Mouse (Mus musculus) liver, postnatal 0 days (tissue): Measurements from ENCODE around the gene Mthfsl. TPM values are rescaled to one million over a fixed set of nuclear protein-coding genes. Genes with fewer than 3 reads are reported as not detected.
"Not testable (repeated sequence)": the region's sequence is repeated elsewhere in the genome, so short reads cannot be mapped to it uniquely, and the experiment has no call there.

Experiments used
- ATAC-seq: fragments of 200-750 bp; cut with Nextera tagmentation; 2 replicates; pipeline ENCODE4 v1.8.0; 2017; ENCODE audit warnings: mild to moderate bottlenecking, moderate library complexity
- DNase-seq: peaks from one replicate; pipeline ENCODE4 v3.0.0-alpha.2; 2016
- H3K27ac ChIP-seq: fragments of 300-500 bp; sonication (generic); 2 replicates; pipeline ENCODE4 v1.5.1; 2014; ENCODE audit warnings: antibody characterized with exemption, moderate library complexity, mild to moderate bottlenecking, low read depth
- H3K27me3 ChIP-seq: fragments of 300-500 bp; sonication (generic); 2 replicates; pipeline ENCODE4 v1.6.1; 2014; ENCODE audit warnings: low read length, control low read depth, mixed read lengths; ENCODE audit not compliant: insufficient read depth
- H3K36me3 ChIP-seq: fragments of 300-500 bp; sonication (generic); replicated peaks from 2 replicates; pipeline ENCODE4 v1.6.1; 2014; ENCODE audit warnings: mild to moderate bottlenecking, control low read depth, low read length, moderate library complexity, mixed read lengths; ENCODE audit not compliant: insufficient read depth
- H3K4me1 ChIP-seq: fragments of 300-500 bp; sonication (generic); 2 replicates; pipeline ENCODE4 v1.6.1; 2014; ENCODE audit warnings: antibody characterized with exemption, mild to moderate bottlenecking, control low read depth; ENCODE audit not compliant: insufficient read depth
- H3K4me2 ChIP-seq: fragments of 300-500 bp; sonication (generic); 2 replicates; pipeline ENCODE4 v1.6.1; 2014; ENCODE audit warnings: low read depth, mild to moderate bottlenecking, low read length, moderate library complexity, mixed read lengths
- H3K4me3 ChIP-seq: fragments of 300-500 bp; sonication (generic); 2 replicates; pipeline ENCODE4 v1.5.1; 2014; ENCODE audit warnings: low read depth, low read length
- H3K9ac ChIP-seq: fragments of 300-500 bp; sonication (generic); replicated peaks from 2 replicates; pipeline ENCODE4 v1.6.1; 2014; ENCODE audit warnings: mild to moderate bottlenecking, moderate library complexity
- H3K9me3 ChIP-seq: fragments of 300-500 bp; sonication (generic); 2 replicates; pipeline ENCODE4 v1.6.1; 2016; ENCODE audit warnings: mild to moderate bottlenecking, control low read depth, low read length, mixed read lengths
- CTCF ChIP-seq: sonication (generic); IDR thresholded peaks from 2 replicates; pipeline ENCODE4 v1.5.1; 2016; ENCODE audit warnings: antibody characterized with exemption, low read depth
- EP300 ChIP-seq: IDR thresholded peaks from 2 replicates; pipeline ENCODE4 v1.6.1; 2016; ENCODE audit warnings: antibody characterized with exemption, low read depth, mild to moderate bottlenecking
- WGBS: fragments of 180-500 bp; shearing (Covaris S2); extraction: QIAGEN DNeasy Blood & Tissue Kit; methylation state at CpG from one replicate; pipeline ENCODE4 v1.1.7; 2014; ENCODE audit not compliant: insufficient replicate concordance; 5-methylcytosine and 5-hydroxymethylcytosine counted together
- polyA plus RNA-seq: library from polyadenylated mRNA; unstranded; fragments of >200 nt; fragmentation: Nextera tagmentation; extraction: Ambion mirVana; gene quantifications from 2 replicates; pipeline ENCODE4 v1.2.1, GENCODE M21; 2015

Gene Mthfsl
- polyA plus RNA-seq, 1 experiment from 2014 or later = 50.6 TPM

DNA sequence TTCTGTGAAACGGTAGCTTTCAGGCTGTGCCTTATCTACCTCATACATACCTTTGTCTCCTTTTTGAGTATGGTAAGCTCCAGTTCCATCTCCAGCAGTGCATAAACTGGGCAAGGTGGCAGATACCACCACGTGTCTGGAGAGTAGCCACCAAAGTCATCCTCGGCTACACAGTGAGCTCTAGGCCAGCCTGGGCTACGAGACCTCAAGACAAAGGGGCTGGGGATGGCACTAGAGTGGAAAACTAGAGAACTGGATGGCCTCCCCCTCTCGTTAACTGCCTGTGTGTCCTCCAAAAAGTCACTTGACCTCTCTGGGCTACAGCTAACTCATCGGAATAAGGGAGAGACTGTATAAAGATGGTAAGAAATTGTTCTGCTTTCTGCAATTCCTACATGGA lies 10.8 kb downstream of the Mthfsl start:
- DNase-seq = no peak
- no peak overlapping the region for H3K4me2 ChIP-seq
- H3K27me3 ChIP-seq = no peaks in the 10 kb centered on the region
- TF ChIP-seq CTCF (no peak), EP300 (no peak)
- 67% methylated on average over 6 of the region's 6 CpGs for WGBS
- ATAC-seq = no peak
- no peak overlapping the region for H3K4me3 ChIP-seq
- H3K27ac ChIP-seq = peak overlapping the region; percentile 13
- H3K36me3 ChIP-seq = no peaks in the 10 kb centered on the region
- H3K4me1 ChIP-seq = peaks cover 9% of the 10 kb centered on the region; the same call in 1 of the 2 replicates
- H3K9me3 ChIP-seq = no peaks in the 10 kb centered on the region
- H3K9ac ChIP-seq = no peak overlapping the region

DNA sequence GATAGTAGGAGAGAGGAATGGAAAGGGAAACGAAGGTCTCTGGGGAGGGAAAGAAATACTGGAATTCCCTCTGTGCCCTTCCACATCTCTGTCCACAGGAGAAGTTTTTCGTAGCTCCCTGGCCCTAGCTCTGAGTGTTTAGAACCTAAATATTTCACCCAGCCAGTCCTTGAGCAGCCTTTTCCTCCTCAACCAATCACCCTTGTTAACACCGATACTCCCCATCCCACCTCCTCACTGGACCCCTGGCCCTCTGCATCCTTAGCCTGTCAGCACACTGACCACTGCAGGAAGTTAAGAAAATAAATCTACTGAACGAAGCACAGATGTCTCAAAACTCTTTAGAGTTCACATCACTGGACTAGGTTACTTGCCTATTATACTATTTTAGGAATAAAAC lies 13.4 kb downstream of the Mthfsl start:
- ATAC-seq (no peak), DNase-seq (no peak)
- no peaks in the 10 kb centered on the region for H3K9me3 ChIP-seq
- no peak overlapping the region for H3K9ac ChIP-seq
- H3K4me1 ChIP-seq = peaks cover 7% of the 10 kb centered on the region; the same call in 1 of the 2 replicates
- no peaks in the 10 kb centered on the region for H3K27me3 ChIP-seq
- WGBS = 78% methylated on average over 4 of the region's 4 CpGs
- H3K27ac ChIP-seq = no peak overlapping the region
- no peak overlapping the region for H3K4me2 ChIP-seq
- no peak for TF ChIP-seq CTCF
- TF ChIP-seq EP300 = no peak
- no peak overlapping the region for H3K4me3 ChIP-seq
- H3K36me3 ChIP-seq = no peaks in the 10 kb centered on the region

DNA sequence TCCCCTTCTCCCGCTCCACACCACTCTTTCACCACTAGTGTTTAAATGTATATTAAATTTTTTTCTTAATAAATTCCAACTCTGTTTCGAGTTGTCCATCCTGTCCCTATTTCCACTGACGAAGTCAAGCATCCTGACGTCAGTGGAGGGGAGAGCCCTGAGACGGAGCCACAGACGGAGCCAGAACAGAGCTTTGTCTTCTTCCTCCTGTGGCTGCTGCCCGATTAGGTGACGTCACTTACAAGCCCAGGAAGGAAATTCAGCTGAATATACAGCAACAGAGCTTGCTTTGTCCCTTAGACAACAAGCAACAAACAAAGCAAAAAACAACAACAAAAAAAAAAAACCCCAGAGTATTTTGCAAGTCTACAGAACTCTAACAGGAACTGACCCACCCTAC lies 14.9 kb downstream of the Mthfsl start:
- not testable (repeated sequence) for ATAC-seq, H3K27ac ChIP-seq, H3K4me1 ChIP-seq, DNase-seq, H3K36me3 ChIP-seq, H3K9me3 ChIP-seq, H3K9ac ChIP-seq, H3K4me3 ChIP-seq, H3K4me2 ChIP-seq, H3K27me3 ChIP-seq
- 62% methylated on average over 8 of the region's 8 CpGs for WGBS

DNA sequence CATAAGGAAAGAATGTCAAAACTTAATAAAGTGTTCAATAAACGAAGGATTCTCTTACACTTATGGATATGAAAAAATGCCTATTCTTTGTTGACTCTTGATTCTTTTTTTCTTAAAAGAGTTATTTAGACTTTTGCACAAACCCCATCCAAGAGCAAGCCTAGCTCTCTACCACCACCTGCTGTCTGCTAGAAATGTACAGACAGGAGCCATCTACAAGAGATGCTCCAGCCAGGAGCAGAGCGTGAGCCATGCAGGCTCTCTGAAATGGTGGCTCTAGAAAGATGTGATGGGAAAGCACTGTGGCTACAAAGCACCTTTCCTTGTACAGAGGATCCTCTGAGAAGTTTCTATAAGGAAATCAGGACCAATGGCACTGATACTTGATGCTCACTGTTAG lies 21.4 kb downstream of the Mthfsl start:
- DNase-seq, H3K9me3 ChIP-seq, H3K4me3 ChIP-seq, H3K27ac ChIP-seq, H3K4me1 ChIP-seq, H3K4me2 ChIP-seq, H3K36me3 ChIP-seq, H3K9ac ChIP-seq, ATAC-seq, H3K27me3 ChIP-seq: not testable (repeated sequence)
- no CpG with 5 or more reads among the region's 2 CpGs for WGBS

DNA sequence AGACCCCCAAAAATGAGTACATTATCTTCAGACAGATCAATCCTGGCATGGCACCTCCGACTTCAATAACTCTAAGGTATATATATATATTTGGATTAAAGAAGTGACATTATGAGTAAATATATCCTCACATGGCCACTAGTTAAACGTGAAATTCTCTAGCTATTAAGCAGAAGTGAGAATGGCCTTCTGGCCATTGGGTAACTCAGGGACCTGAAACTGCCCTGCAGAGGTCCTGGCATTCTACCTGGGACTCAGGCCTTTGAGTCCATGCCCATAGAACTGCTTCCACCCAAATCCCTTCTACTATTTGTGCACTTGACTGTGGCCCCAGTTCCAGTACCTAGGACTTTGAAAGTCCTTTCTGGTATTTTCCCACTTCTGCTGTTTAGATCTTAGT lies 28.8 kb downstream of the Mthfsl start:
- ATAC-seq, H3K9me3 ChIP-seq, H3K36me3 ChIP-seq, DNase-seq, H3K27ac ChIP-seq, H3K27me3 ChIP-seq, H3K4me1 ChIP-seq, H3K9ac ChIP-seq, H3K4me3 ChIP-seq, H3K4me2 ChIP-seq: not testable (repeated sequence)
- WGBS = 79% methylated on average over 2 of the region's 2 CpGs

DNA sequence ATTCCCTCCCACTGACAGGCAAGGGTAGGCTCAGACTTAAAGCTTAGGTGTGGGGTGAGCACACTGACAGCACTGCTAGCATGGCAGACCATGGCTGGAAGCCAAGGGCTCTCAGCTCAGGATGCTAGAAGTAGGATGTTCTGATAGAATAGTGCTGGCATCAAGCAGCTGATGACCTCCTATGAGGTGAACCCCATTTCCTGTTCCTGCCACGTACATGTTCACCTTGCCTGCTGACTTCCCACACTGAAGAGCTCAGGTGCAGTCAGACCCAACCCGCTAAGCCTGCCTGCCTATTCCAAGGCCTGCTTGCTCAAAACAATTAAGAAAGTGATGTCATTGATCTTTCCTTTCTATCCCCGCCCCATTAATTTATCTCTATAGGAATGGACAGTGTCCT lies 30.6 kb downstream of the Mthfsl start:
- not testable (repeated sequence) for H3K9ac ChIP-seq, H3K9me3 ChIP-seq, ATAC-seq, H3K4me2 ChIP-seq, H3K4me3 ChIP-seq, H3K4me1 ChIP-seq, H3K36me3 ChIP-seq, H3K27me3 ChIP-seq, H3K27ac ChIP-seq, DNase-seq
- WGBS = 45% methylated on average over 2 of the region's 3 CpGs

DNA sequence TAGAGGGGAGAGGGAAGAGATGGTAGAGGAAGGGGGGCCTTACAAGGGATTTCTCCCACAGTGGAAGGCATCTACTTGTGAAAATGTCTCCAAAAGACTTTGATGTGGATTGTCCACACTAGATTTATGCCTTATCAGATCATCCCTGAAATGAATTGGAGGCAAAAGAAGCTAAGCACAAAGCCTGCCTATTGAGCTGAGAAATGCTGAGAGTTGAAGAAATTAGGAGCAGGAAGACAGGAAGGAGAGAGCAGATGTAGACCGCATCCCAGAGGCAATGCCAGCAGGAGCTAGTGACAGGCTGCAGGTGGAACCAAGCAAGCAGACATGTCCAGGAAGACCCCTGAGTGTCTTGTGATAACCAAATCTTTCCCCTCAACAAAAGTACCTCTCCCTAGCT lies 33.4 kb downstream of the Mthfsl start:
- H3K4me1 ChIP-seq, DNase-seq, H3K36me3 ChIP-seq, H3K9ac ChIP-seq, H3K27ac ChIP-seq, ATAC-seq, H3K9me3 ChIP-seq, H3K27me3 ChIP-seq, H3K4me3 ChIP-seq, H3K4me2 ChIP-seq: not testable (repeated sequence)
- WGBS = 94% methylated on average over 1 of the region's 1 CpGs

DNA sequence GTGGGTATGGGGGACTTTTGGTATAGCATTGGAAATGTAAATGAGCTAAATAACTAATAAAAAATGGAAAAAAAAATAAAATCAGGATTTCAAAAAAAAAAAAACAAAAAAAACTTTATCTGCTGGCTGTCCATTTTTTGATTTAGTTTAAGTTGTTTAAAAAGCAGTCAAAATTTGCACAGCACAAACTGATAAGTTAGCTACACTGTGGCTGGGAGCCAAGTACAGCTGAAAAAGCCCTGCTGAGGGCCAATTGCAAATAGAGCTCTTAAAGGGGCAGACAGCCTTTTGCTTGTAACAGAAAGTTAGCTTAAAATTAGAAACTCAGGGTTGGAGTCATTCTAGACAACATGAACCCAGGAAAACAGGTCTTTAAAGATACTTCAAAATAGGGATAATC lies 61.8 kb downstream of the Mthfsl start:
- not testable (repeated sequence) for H3K4me1 ChIP-seq, H3K4me2 ChIP-seq, H3K27me3 ChIP-seq, H3K27ac ChIP-seq, DNase-seq, ATAC-seq, H3K9ac ChIP-seq, H3K4me3 ChIP-seq, H3K36me3 ChIP-seq, H3K9me3 ChIP-seq

DNA sequence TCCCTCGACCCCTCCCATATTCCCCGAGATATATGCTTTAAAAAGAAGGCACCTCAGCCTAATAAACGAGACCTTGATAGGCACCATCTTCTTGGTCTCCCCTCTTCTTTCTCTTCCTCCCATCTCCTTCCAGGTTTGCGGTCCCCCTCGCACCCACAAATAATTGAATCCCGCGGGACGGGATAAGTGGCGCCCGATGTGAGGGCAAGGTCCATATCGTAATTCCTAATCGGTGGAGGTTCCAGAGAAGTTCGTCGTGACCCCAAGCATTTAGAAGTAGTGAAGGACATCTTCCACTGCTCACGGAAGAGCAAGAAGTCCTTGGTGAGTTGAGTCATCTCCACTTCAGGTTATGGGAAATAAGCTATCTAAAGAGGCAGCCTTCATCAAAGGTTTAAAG lies 69.4 kb downstream of the Mthfsl start:
- not testable (repeated sequence) for H3K9me3 ChIP-seq, H3K9ac ChIP-seq, DNase-seq, H3K36me3 ChIP-seq, H3K4me3 ChIP-seq, H3K27me3 ChIP-seq, ATAC-seq, H3K4me1 ChIP-seq, H3K4me2 ChIP-seq, H3K27ac ChIP-seq
- WGBS = 93% methylated on average over 12 of the region's 15 CpGs
